Mouse (Mus musculus) stomach, embryonic 14.5 days (tissue): Measurements from ENCODE around the gene Ltbp1. TPM values are rescaled to one million over a fixed set of nuclear protein-coding genes. Genes with fewer than 3 reads are reported as not detected.

Experiments
- ATAC-seq: fragments of 200-750 bp; cut with Nextera tagmentation; 2 replicates; pipeline ENCODE4 v1.8.0; 2017; ENCODE audit warnings: low read depth, moderate TSS enrichment; ENCODE audit not compliant: insufficient number of reproducible peaks, insufficient read depth, low FRiP score
- H3K27ac ChIP-seq: fragments of 300-500 bp; sonication (generic); 2 replicates; pipeline ENCODE4 v1.5.1; 2014; ENCODE audit warnings: mild to moderate bottlenecking, low read length, moderate library complexity, mixed read lengths
- H3K27me3 ChIP-seq: fragments of 300-500 bp; sonication (generic); 2 replicates; pipeline ENCODE4 v1.6.1; 2014; ENCODE audit warnings: low read length, control low read depth, mixed read lengths; ENCODE audit not compliant: control insufficient read depth, insufficient read depth
- H3K36me3 ChIP-seq: fragments of 300-500 bp; sonication (generic); 2 replicates; pipeline ENCODE4 v1.6.1; 2014; ENCODE audit warnings: mild to moderate bottlenecking, control low read depth, low read length, moderate library complexity, mixed read lengths; ENCODE audit not compliant: control insufficient read depth, insufficient read depth
- H3K4me1 ChIP-seq: fragments of 300-500 bp; sonication (generic); 2 replicates; pipeline ENCODE4 v1.6.1; 2014; ENCODE audit warnings: low read length, control low read depth, mixed read lengths; ENCODE audit not compliant: control insufficient read depth, insufficient read depth
- H3K4me2 ChIP-seq: fragments of 300-500 bp; sonication (generic); replicated peaks from 2 replicates; pipeline ENCODE4 v1.6.1; 2014; ENCODE audit warnings: low read depth, low read length, control low read depth
- H3K4me3 ChIP-seq: fragments of 300-500 bp; sonication (generic); 2 replicates; pipeline ENCODE4 v1.5.1; 2014; ENCODE audit warnings: low read depth, low read length, control low read depth
- H3K9ac ChIP-seq: fragments of 300-500 bp; sonication (generic); replicated peaks from 2 replicates; pipeline ENCODE4 v1.6.1; 2014; ENCODE audit warnings: low read depth, mild to moderate bottlenecking, control low read depth, low read length, moderate library complexity, mixed read lengths
- H3K9me3 ChIP-seq: fragments of 300-500 bp; sonication (generic); 2 replicates; pipeline ENCODE4 v1.6.1; 2016; ENCODE audit warnings: low read depth, low read length, control low read depth; ENCODE audit not compliant: control insufficient read depth
- WGBS: fragments of 180-500 bp; shearing (Covaris S2); extraction: QIAGEN DNeasy Blood & Tissue Kit; methylation state at CpG from one replicate; pipeline ENCODE4 v1.1.7; 2014; 5-methylcytosine and 5-hydroxymethylcytosine counted together
- polyA plus RNA-seq: library from polyadenylated mRNA; unstranded; fragments of >200 nt; fragmentation: Nextera tagmentation; extraction: Ambion mirVana; gene quantifications from 2 replicates; pipeline ENCODE4 v1.2.1, GENCODE M21; 2014

Gene Ltbp1
- polyA plus RNA-seq, 1 experiment from 2014 or later, result 49.3 TPM

GRCm38 (mm10) chr17:75275302-75275701, 269.9 kb downstream of the Ltbp1 start:
- Histone ChIP-seq H3K36me3 (no peaks in the 10 kb centered on the region), H3K4me2 (no peak overlapping the region), H3K27ac (no peak overlapping the region), H3K27me3 (no peaks in the 10 kb centered on the region), H3K4me1 (no peaks in the 10 kb centered on the region), H3K9me3 (no peaks in the 10 kb centered on the region), H3K9ac (no peak overlapping the region), H3K4me3 (no peak overlapping the region)
- 43% methylated on average over 6 of the region's 6 CpGs for WGBS
- ATAC-seq, result no peak

- H3K4me2 ChIP-seq, result no peak overlapping the region
- H3K9ac ChIP-seq, result no peak overlapping the region
- no peak for ATAC-seq
- H3K27me3 ChIP-seq, result no peaks in the 10 kb centered on the region
- H3K9me3 ChIP-seq, result no peaks in the 10 kb centered on the region
- no peak overlapping the region for H3K27ac ChIP-seq
- 88% methylated on average over 1 of the region's 1 CpGs for WGBS
- H3K4me1 ChIP-seq, result no peaks in the 10 kb centered on the region
- H3K36me3 ChIP-seq, result no peaks in the 10 kb centered on the region
- H3K4me3 ChIP-seq, result no peak overlapping the region
These were observed 272.7 kb downstream of the Ltbp1 start for GRCm38 (mm10) chr17:75278106-75278505.

GRCm38 (mm10) chr17:75278561-75278960, 273.2 kb downstream of the Ltbp1 start:
- no peak for ATAC-seq
- Histone ChIP-seq H3K9ac (no peak overlapping the region), H3K9me3 (no peaks in the 10 kb centered on the region), H3K4me2 (no peak overlapping the region), H3K36me3 (no peaks in the 10 kb centered on the region), H3K4me1 (no peaks in the 10 kb centered on the region), H3K27ac (no peak overlapping the region), H3K27me3 (no peaks in the 10 kb centered on the region), H3K4me3 (no peak overlapping the region)
- 84% methylated on average over 6 of the region's 6 CpGs for WGBS

GRCm38 (mm10) chr17:75281345-75281744, 276.0 kb downstream of the Ltbp1 start:
- Histone ChIP-seq H3K9me3 (no peaks in the 10 kb centered on the region), H3K4me3 (no peak overlapping the region), H3K36me3 (no peaks in the 10 kb centered on the region), H3K9ac (no peak overlapping the region), H3K27ac (no peak overlapping the region), H3K27me3 (no peaks in the 10 kb centered on the region), H3K4me2 (no peak overlapping the region), H3K4me1 (no peaks in the 10 kb centered on the region)
- WGBS, result 77% methylated on average over 5 of the region's 5 CpGs
- ATAC-seq, result no peak

- no peak overlapping the region for H3K4me3 ChIP-seq
- H3K27ac ChIP-seq, result no peak overlapping the region
- H3K4me1 ChIP-seq, result no peaks in the 10 kb centered on the region
- H3K36me3 ChIP-seq, result no peaks in the 10 kb centered on the region
- no peak overlapping the region for H3K4me2 ChIP-seq
- no peaks in the 10 kb centered on the region for H3K9me3 ChIP-seq
- H3K27me3 ChIP-seq, result no peaks in the 10 kb centered on the region
- H3K9ac ChIP-seq, result no peak overlapping the region
- ATAC-seq, result no peak; the same call in 1 of the 2 replicates
- WGBS, result 43% methylated on average over 9 of the region's 9 CpGs
These were observed 279.7 kb downstream of the Ltbp1 start for GRCm38 (mm10) chr17:75284876-75285708.

GRCm38 (mm10) chr17:75292986-75293385, 287.6 kb downstream of the Ltbp1 start:
- Histone ChIP-seq H3K4me3 (no peak overlapping the region), H3K27ac (no peak overlapping the region), H3K9me3 (no peaks in the 10 kb centered on the region), H3K36me3 (peaks cover 6% of the 10 kb centered on the region), H3K4me2 (no peak overlapping the region), H3K9ac (no peak overlapping the region), H3K4me1 (no peaks in the 10 kb centered on the region), H3K27me3 (no peaks in the 10 kb centered on the region)
- ATAC-seq, result no peak
- 79% methylated on average over 3 of the region's 3 CpGs for WGBS

GRCm38 (mm10) chr17:75293725-75294124, 288.4 kb downstream of the Ltbp1 start:
- H3K27me3 ChIP-seq, result no peaks in the 10 kb centered on the region
- 75% methylated on average over 3 of the region's 3 CpGs for WGBS
- H3K27ac ChIP-seq, result no peak overlapping the region
- H3K36me3 ChIP-seq, result peaks cover 6% of the 10 kb centered on the region
- ATAC-seq, result no peak
- no peaks in the 10 kb centered on the region for H3K9me3 ChIP-seq
- H3K4me3 ChIP-seq, result no peak overlapping the region
- H3K9ac ChIP-seq, result no peak overlapping the region
- no peaks in the 10 kb centered on the region for H3K4me1 ChIP-seq
- H3K4me2 ChIP-seq, result no peak overlapping the region

GRCm38 (mm10) chr17:75300908-75301307, 295.5 kb downstream of the Ltbp1 start:
- no peaks in the 10 kb centered on the region for H3K4me1 ChIP-seq
- H3K9ac ChIP-seq, result no peak overlapping the region
- H3K4me3 ChIP-seq, result no peak overlapping the region
- ATAC-seq, result no peak
- no peak overlapping the region for H3K4me2 ChIP-seq
- 86% methylated on average over 4 of the region's 4 CpGs for WGBS
- no peaks in the 10 kb centered on the region for H3K9me3 ChIP-seq
- no peak overlapping the region for H3K27ac ChIP-seq
- peaks cover 10% of the 10 kb centered on the region; the same call in 1 of the 2 replicates for H3K36me3 ChIP-seq
- H3K27me3 ChIP-seq, result no peaks in the 10 kb centered on the region
